Mouse (Mus musculus): Measurements from ENCODE around the gene Dpm1.

GRCm38 (mm10) chr2:168256506-168256905, 26.1 kb upstream of the Dpm1 start:
- TF ChIP-seq CTCF (IDR thresholded peaks at IDR 0.05; ENCODE audit: control insufficient read depth, insufficient read depth, insufficient read length), result no peak
- no peak for TF ChIP-seq MYOG (IDR thresholded peaks at IDR 0.05; ENCODE audit: control insufficient read depth, extremely low read depth, insufficient read length)
- no peak for TF ChIP-seq MAX (IDR thresholded peaks at IDR 0.05)
- TF ChIP-seq MYOD1 (IDR thresholded peaks at IDR 0.05; ENCODE audit: control insufficient read depth, insufficient read length, low read depth), result no peak
- TF ChIP-seq USF1 (IDR thresholded peaks at IDR 0.05; ENCODE audit: low read depth), result no peak
- TF ChIP-seq CEBPB (IDR thresholded peaks at IDR 0.05; ENCODE audit: low read depth), result no peak
- no peak for TF ChIP-seq FOSL1 (IDR thresholded peaks at IDR 0.05; ENCODE audit: insufficient read depth, low read length, poor library complexity, severe bottlenecking)
